Mouse (Mus musculus) testis, adult 2 months (tissue): ENCODE measurements around the gene Cbx7. TPM values are rescaled to one million over a fixed set of nuclear protein-coding genes. Genes with fewer than 3 reads are reported as not detected.

ENCODE experiments used
- H3K27ac ChIP-seq: fragments of 200-500 bp; 2 replicates; pipeline ENCODE4 v1.5.1; 2012; ENCODE audit warnings: low read depth, low read length; ENCODE audit not compliant: control insufficient read depth, insufficient read depth
- H3K27me3 ChIP-seq: fragments of 200-500 bp; 2 replicates; pipeline ENCODE4 v1.6.1; 2012; ENCODE audit warnings: mild to moderate bottlenecking, low read length, moderate library complexity; ENCODE audit not compliant: control insufficient read depth, insufficient read depth
- H3K36me3 ChIP-seq: fragments of 200-500 bp; 2 replicates; pipeline ENCODE4 v1.6.1; 2012; ENCODE audit warnings: mild to moderate bottlenecking, low read length; ENCODE audit not compliant: control insufficient read depth, insufficient read depth
- H3K4me1 ChIP-seq: fragments of 200-500 bp; 2 replicates; pipeline ENCODE4 v1.6.1; 2012; ENCODE audit warnings: low read length; ENCODE audit not compliant: control insufficient read depth, insufficient read depth
- H3K4me3 ChIP-seq: fragments of 200-500 bp; 2 replicates; pipeline ENCODE4 v1.5.1; 2012; ENCODE audit warnings: low read depth, mild to moderate bottlenecking, low read length, moderate library complexity, mixed read lengths; ENCODE audit not compliant: control insufficient read depth
- CTCF ChIP-seq: fragments of 200-500 bp; IDR thresholded peaks from 2 replicates; pipeline ENCODE4 v1.5.1; 2012; ENCODE audit warnings: low read depth, mild to moderate bottlenecking, inconsistent platforms, low read length, moderate library complexity; ENCODE audit not compliant: control insufficient read depth, insufficient read depth, insufficient replicate concordance
- POLR2A ChIP-seq: fragments of 200-500 bp; IDR thresholded peaks from 2 replicates; pipeline ENCODE4 v1.6.1; 2012; ENCODE audit warnings: low read depth, mild to moderate bottlenecking, inconsistent platforms, low read length, moderate library complexity; ENCODE audit not compliant: control insufficient read depth
- polyA plus RNA-seq: library from polyadenylated mRNA; depleted of rRNA; stranded (reverse); fragments of >200 nt; gene quantifications from 2 replicates; pipeline ENCODE4 v1.2.3, GENCODE M21; 2012

Cbx7 gene
- polyA plus RNA-seq, 1 experiment: 44.0 TPM

- no peak for TF ChIP-seq POLR2A
- no peak for TF ChIP-seq CTCF
- H3K27me3 ChIP-seq: no peaks in the 10 kb centered on the region
- H3K4me3 ChIP-seq: peak overlapping the region; percentile 65
- no peaks in the 10 kb centered on the region for H3K36me3 ChIP-seq
- peaks cover 8% of the 10 kb centered on the region for H3K4me1 ChIP-seq
- H3K27ac ChIP-seq: no peak overlapping the region
Measured at GRCm38 (mm10) chr15:79980716-79981115, 9.8 kb upstream of the Cbx7 start.

- H3K27ac ChIP-seq: no peak overlapping the region
- no peaks in the 10 kb centered on the region for H3K27me3 ChIP-seq
- H3K36me3 ChIP-seq: no peaks in the 10 kb centered on the region
- no peak for TF ChIP-seq CTCF
- no peak for TF ChIP-seq POLR2A
- H3K4me1 ChIP-seq: no peaks in the 10 kb centered on the region
- H3K4me3 ChIP-seq: no peak overlapping the region
Measured at GRCm38 (mm10) chr15:79972186-79972585, 1.3 kb upstream of the Cbx7 start.

GRCm38 (mm10) chr15:79970491-79970890 lies 428 bp downstream of the Cbx7 start:
- Histone ChIP-seq H3K4me1 (no peaks in the 10 kb centered on the region), H3K27ac (no peak overlapping the region), H3K36me3 (no peaks in the 10 kb centered on the region), H3K4me3 (no peak overlapping the region; the same call in 1 of the 2 replicates), H3K27me3 (no peaks in the 10 kb centered on the region)
- TF ChIP-seq CTCF: no peak
- TF ChIP-seq POLR2A: no peak

GRCm38 (mm10) chr15:79967346-79967745 lies 3.6 kb downstream of the Cbx7 start:
- no peak overlapping the region for H3K27ac ChIP-seq
- TF ChIP-seq POLR2A: no peak
- TF ChIP-seq CTCF: no peak
- no peaks in the 10 kb centered on the region for H3K36me3 ChIP-seq
- H3K4me3 ChIP-seq: no peak overlapping the region
- no peaks in the 10 kb centered on the region for H3K27me3 ChIP-seq
- H3K4me1 ChIP-seq: no peaks in the 10 kb centered on the region

- H3K4me3 ChIP-seq: no peak overlapping the region
- TF ChIP-seq CTCF (no peak), POLR2A (no peak)
- no peaks in the 10 kb centered on the region for H3K27me3 ChIP-seq
- H3K27ac ChIP-seq: no peak overlapping the region
- no peaks in the 10 kb centered on the region for H3K4me1 ChIP-seq
- H3K36me3 ChIP-seq: no peaks in the 10 kb centered on the region
Measured at GRCm38 (mm10) chr15:79964376-79964775, 6.5 kb downstream of the Cbx7 start.

GRCm38 (mm10) chr15:79962661-79963060 lies 8.3 kb downstream of the Cbx7 start:
- no peak overlapping the region for H3K4me3 ChIP-seq
- H3K27me3 ChIP-seq: no peaks in the 10 kb centered on the region
- no peak overlapping the region for H3K27ac ChIP-seq
- no peak for TF ChIP-seq POLR2A
- TF ChIP-seq CTCF: no peak
- H3K36me3 ChIP-seq: no peaks in the 10 kb centered on the region
- H3K4me1 ChIP-seq: no peaks in the 10 kb centered on the region

GRCm38 (mm10) chr15:79961366-79961921 lies 9.5 kb downstream of the Cbx7 start:
- Histone ChIP-seq H3K27me3 (no peaks in the 10 kb centered on the region), H3K27ac (no peak overlapping the region), H3K36me3 (no peaks in the 10 kb centered on the region), H3K4me1 (no peaks in the 10 kb centered on the region), H3K4me3 (no peak overlapping the region)
- TF ChIP-seq CTCF: no peak
- TF ChIP-seq POLR2A: no peak; the same call in 1 of the 2 replicates
